Mouse (Mus musculus): ENCODE data around the gene Hspa8.

DNA sequence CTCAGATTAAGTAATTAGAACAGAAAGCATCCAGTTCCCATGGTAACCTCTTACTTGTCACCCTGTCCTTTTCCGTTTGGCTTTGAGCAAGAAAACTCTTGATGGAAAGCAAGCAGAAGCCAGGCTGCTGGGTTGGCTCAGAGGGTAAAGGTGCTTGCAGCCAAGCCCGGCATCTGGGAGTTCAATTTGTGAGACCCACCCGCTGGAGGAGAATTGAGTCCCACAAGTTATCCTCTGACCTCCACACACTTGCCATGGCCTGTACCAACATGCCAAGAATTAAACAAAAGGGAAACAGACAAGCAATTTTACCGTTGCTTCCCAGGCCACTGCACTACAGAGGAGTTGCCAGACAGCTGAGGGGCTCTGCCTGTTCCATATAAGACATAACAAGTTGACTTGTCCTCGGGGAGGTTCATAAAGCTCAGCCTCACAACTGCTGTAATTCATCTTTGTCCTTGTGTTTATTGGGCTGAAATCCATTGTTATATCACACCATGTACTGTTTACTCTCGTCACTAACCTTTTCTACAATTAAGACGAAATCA lies 34.7 kb upstream of the Hspa8 start:
- TF ChIP-seq CTCF (IDR thresholded peaks at IDR 0.05; ENCODE audit: low read depth, low read length) (no peak), GATA1 (IDR thresholded peaks at IDR 0.05; ENCODE audit: borderline replicate concordance, low read length) (no peak), POLR2AphosphoS5 (IDR thresholded peaks at IDR 0.05; ENCODE audit: insufficient replicate concordance, low read depth, low read length) (no peak)
